Mouse (Mus musculus) stomach, postnatal 0 days (tissue): ENCODE results near the gene Ankrd6.

ENCODE experiments used
- CTCF ChIP-seq: IDR thresholded peaks from 2 replicates; pipeline ENCODE4 v1.5.1; 2016; ENCODE audit warnings: antibody characterized with exemption, low read depth, mild to moderate bottlenecking, moderate library complexity
- EP300 ChIP-seq: optimal IDR thresholded peaks from 2 replicates; pipeline ENCODE3; 2016; ENCODE audit warnings: antibody characterized with exemption

DNA sequence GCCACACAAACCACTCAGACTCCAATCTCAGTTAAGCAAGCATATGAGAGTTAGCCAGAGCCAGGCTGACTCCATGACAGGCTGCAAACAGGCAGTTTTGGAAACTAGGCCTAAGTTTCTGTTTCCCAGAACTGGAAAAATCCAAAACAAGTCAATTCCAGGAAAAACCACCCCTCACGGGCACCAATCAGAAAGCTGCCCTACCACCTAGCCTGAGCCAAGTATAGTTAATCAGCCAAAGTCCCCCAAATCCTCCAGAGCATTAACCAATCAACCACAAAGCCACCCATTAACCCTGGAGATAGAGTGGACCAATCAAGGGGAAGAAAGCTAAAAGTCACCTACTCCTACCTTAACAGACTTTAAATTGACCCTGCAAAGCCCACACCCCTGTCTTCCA lies 163.5 kb downstream of the Ankrd6 start:
- TF ChIP-seq EP300 (no peak), CTCF (no peak)
